Mouse (Mus musculus) erythroblast, embryonic 14.5 days (primary cell): ENCODE data around the gene Ifitm6. TPM values are rescaled to one million over a fixed set of nuclear protein-coding genes. Genes with fewer than 3 reads are reported as not detected.

ENCODE experiments used
- H3K27me3 ChIP-seq: 2 replicates; pipeline ENCODE4 v1.6.1; 2012; ENCODE audit warnings: inconsistent platforms; ENCODE audit not compliant: control insufficient read depth
- H3K36me3 ChIP-seq: 2 replicates; pipeline ENCODE4 v1.6.1; 2012; ENCODE audit warnings: mild to moderate bottlenecking, inconsistent platforms; ENCODE audit not compliant: control insufficient read depth
- H3K4me1 ChIP-seq: 2 replicates; pipeline ENCODE4 v1.6.1; 2012; ENCODE audit warnings: inconsistent platforms; ENCODE audit not compliant: control insufficient read depth
- H3K4me3 ChIP-seq: replicated peaks from 2 replicates; pipeline ENCODE3; 2012; ENCODE audit warnings: moderate library complexity, mild to moderate bottlenecking, inconsistent platforms
- H3K9me3 ChIP-seq: 2 replicates; pipeline ENCODE4 v1.6.1; 2012; ENCODE audit warnings: low read length, inconsistent platforms, mixed read lengths; ENCODE audit not compliant: control insufficient read depth
- GATA1 ChIP-seq: IDR thresholded peaks from 2 replicates; pipeline ENCODE4 v1.6.1; 2012; ENCODE audit warnings: low read length, inconsistent platforms, mixed read lengths
- TAL1 ChIP-seq: IDR thresholded peaks from 3 replicates; pipeline ENCODE4 v1.6.1; 2012; ENCODE audit warnings: low read length, inconsistent platforms, mixed read lengths
- polyA plus RNA-seq: library from polyadenylated mRNA; stranded (reverse); fragments of >175 nt; gene quantifications from 2 replicates; pipeline ENCODE4 v1.2.3, GENCODE M21; 2012

Ifitm6 gene
- polyA plus RNA-seq, 1 experiment, result not detected

GRCm38 (mm10) chr7:141011238-141011770, 6.4 kb downstream of the Ifitm6 start:
- TF ChIP-seq GATA1 (no peak), TAL1 (no peak)
- Histone ChIP-seq H3K4me3 (no peak overlapping the region), H3K36me3 (no peaks in the 10 kb centered on the region), H3K4me1 (peaks cover 41% of the 10 kb centered on the region), H3K9me3 (no peaks in the 10 kb centered on the region), H3K27me3 (peaks cover 4% of the 10 kb centered on the region)

GRCm38 (mm10) chr7:141010593-141010992, 7.1 kb downstream of the Ifitm6 start, which contains the start of gene Ifitm3:
Gene Ifitm3 (minus strand): TSS chr7:141010770.
- peaks cover 41% of the 10 kb centered on the region for H3K4me1 ChIP-seq
- TF ChIP-seq GATA1 (no peak), TAL1 (no peak)

GRCm38 (mm10) chr7:141009665-141010064, 8.1 kb downstream of the Ifitm6 start:
- no peak overlapping the region for H3K4me3 ChIP-seq
- no peak for TF ChIP-seq GATA1
- TF ChIP-seq TAL1, result no peak
- peaks cover 4% of the 10 kb centered on the region for H3K27me3 ChIP-seq
- no peaks in the 10 kb centered on the region for H3K9me3 ChIP-seq
- H3K4me1 ChIP-seq, result peaks cover 34% of the 10 kb centered on the region
- no peaks in the 10 kb centered on the region for H3K36me3 ChIP-seq

More at GRCm38 (mm10) chr7:141010593-141010992, 7.1 kb downstream of the Ifitm6 start, which contains the start of gene Ifitm3:
- Histone ChIP-seq H3K9me3 (no peaks in the 10 kb centered on the region), H3K4me3 (peak within 1 kb of the TSS; percentile 43), H3K36me3 (no peaks in the 10 kb centered on the region), H3K27me3 (peaks cover 4% of the 10 kb centered on the region)

GRCm38 (mm10) chr7:141008938-141009660, 8.6 kb downstream of the Ifitm6 start:
- no peak overlapping the region for H3K4me3 ChIP-seq
- no peaks in the 10 kb centered on the region for H3K9me3 ChIP-seq
- no peak for TF ChIP-seq TAL1
- no peak for TF ChIP-seq GATA1
- H3K4me1 ChIP-seq, result peaks cover 34% of the 10 kb centered on the region
- H3K27me3 ChIP-seq, result peaks cover 4% of the 10 kb centered on the region
- H3K36me3 ChIP-seq, result no peaks in the 10 kb centered on the region

- no peak overlapping the region for H3K4me3 ChIP-seq
- no peaks in the 10 kb centered on the region for H3K9me3 ChIP-seq
- TF ChIP-seq GATA1 (no peak), TAL1 (no peak)
- H3K4me1 ChIP-seq, result peaks cover 34% of the 10 kb centered on the region
- H3K36me3 ChIP-seq, result no peaks in the 10 kb centered on the region
- peaks cover 4% of the 10 kb centered on the region for H3K27me3 ChIP-seq
Measured at GRCm38 (mm10) chr7:141008312-141008761, 9.4 kb downstream of the Ifitm6 start.

- H3K4me3 ChIP-seq, result no peak overlapping the region
- H3K9me3 ChIP-seq, result no peaks in the 10 kb centered on the region
- no peak for TF ChIP-seq GATA1
- no peak for TF ChIP-seq TAL1
- H3K27me3 ChIP-seq, result peaks cover 4% of the 10 kb centered on the region
- H3K4me1 ChIP-seq, result peaks cover 28% of the 10 kb centered on the region
- H3K36me3 ChIP-seq, result no peaks in the 10 kb centered on the region
Measured at GRCm38 (mm10) chr7:141006914-141007313, 10.8 kb downstream of the Ifitm6 start.

- Histone ChIP-seq H3K4me1 (peaks cover 24% of the 10 kb centered on the region), H3K36me3 (no peaks in the 10 kb centered on the region), H3K4me3 (no peak overlapping the region), H3K9me3 (no peaks in the 10 kb centered on the region), H3K27me3 (peaks cover 4% of the 10 kb centered on the region)
- TF ChIP-seq TAL1 (no peak), GATA1 (no peak)
Measured at GRCm38 (mm10) chr7:141006446-141006845, 11.3 kb downstream of the Ifitm6 start.

GRCm38 (mm10) chr7:141003248-141004010, 14.3 kb downstream of the Ifitm6 start:
- TF ChIP-seq GATA1 (no peak), TAL1 (no peak)
- no peaks in the 10 kb centered on the region for H3K36me3 ChIP-seq
- peaks cover 1% of the 10 kb centered on the region; the same call in 1 of the 2 replicates for H3K4me1 ChIP-seq
- H3K4me3 ChIP-seq, result no peak overlapping the region
- H3K27me3 ChIP-seq, result peaks cover 3% of the 10 kb centered on the region
- no peaks in the 10 kb centered on the region for H3K9me3 ChIP-seq
